Mouse (Mus musculus) T-helper 2 cell (primary cell): ENCODE results near the gene Hhat.

ENCODE experiments used
- in situ Hi-C: fragments of 300-600 bp; cut with MboI, MseI; formaldehyde crosslinking; loops from one replicate; pipeline ENCODE4 v1.15.1; 2025; ENCODE audit warnings: high pct_unique_total_duplicates

Gene Hhat

GRCm38 (mm10) chr1:192770495-192771331 is at the start of gene Hhat:
Hhat (minus strand) TSS chr1:192771223.
- in situ Hi-C loops, result loop anchor here (5.0 to 25.0 kb wide), 3 partner anchors 352 to 1333 kb away; no protein-coding TSS in a partner anchor

GRCm38 (mm10) chr1:192818334-192818733 is 47.3 kb upstream of the Hhat start:
- in situ Hi-C loops, result no loop called here

GRCm38 (mm10) chr1:192815789-192816188 is 44.8 kb upstream of the Hhat start:
- in situ Hi-C loops, result no loop called here

- in situ Hi-C loops, result no loop called here
These were observed 43.7 kb upstream of the Hhat start for GRCm38 (mm10) chr1:192814700-192815099.

GRCm38 (mm10) chr1:192812758-192813157 is 41.7 kb upstream of the Hhat start:
- in situ Hi-C loops, result no loop called here

- in situ Hi-C loops, result no loop called here
These were observed 41.3 kb upstream of the Hhat start for GRCm38 (mm10) chr1:192812290-192812689.

GRCm38 (mm10) chr1:192806168-192807157 is 35.4 kb upstream of the Hhat start:
- in situ Hi-C loops, result no loop called here

- in situ Hi-C loops, result no loop called here
These were observed 29.3 kb upstream of the Hhat start for GRCm38 (mm10) chr1:192800338-192800737.

- in situ Hi-C loops, result no loop called here
These were observed 28.4 kb upstream of the Hhat start for GRCm38 (mm10) chr1:192799165-192799991.

- in situ Hi-C loops, result no loop called here
These were observed 27.5 kb upstream of the Hhat start for GRCm38 (mm10) chr1:192798212-192799164.

- in situ Hi-C loops, result no loop called here
These were observed 25.9 kb upstream of the Hhat start for GRCm38 (mm10) chr1:192797011-192797274.

- in situ Hi-C loops, result no loop called here
These were observed 25.4 kb upstream of the Hhat start for GRCm38 (mm10) chr1:192796201-192797010.

GRCm38 (mm10) chr1:192794957-192795745 is 24.1 kb upstream of the Hhat start:
- in situ Hi-C loops, result no loop called here

GRCm38 (mm10) chr1:192791897-192792361 is 20.9 kb upstream of the Hhat start:
- in situ Hi-C loops, result no loop called here

- in situ Hi-C loops, result no loop called here
These were observed 19.4 kb upstream of the Hhat start for GRCm38 (mm10) chr1:192790442-192790841.

GRCm38 (mm10) chr1:192789828-192790227 is 18.8 kb upstream of the Hhat start:
- in situ Hi-C loops, result no loop called here

- in situ Hi-C loops, result no loop called here
These were observed 18.1 kb upstream of the Hhat start for GRCm38 (mm10) chr1:192789111-192789522.

- in situ Hi-C loops, result no loop called here
These were observed 15.2 kb upstream of the Hhat start for GRCm38 (mm10) chr1:192786194-192786593.
